Mouse (Mus musculus): ENCODE results near the gene Ankrd39.

Ankrd39 gene

DNA sequence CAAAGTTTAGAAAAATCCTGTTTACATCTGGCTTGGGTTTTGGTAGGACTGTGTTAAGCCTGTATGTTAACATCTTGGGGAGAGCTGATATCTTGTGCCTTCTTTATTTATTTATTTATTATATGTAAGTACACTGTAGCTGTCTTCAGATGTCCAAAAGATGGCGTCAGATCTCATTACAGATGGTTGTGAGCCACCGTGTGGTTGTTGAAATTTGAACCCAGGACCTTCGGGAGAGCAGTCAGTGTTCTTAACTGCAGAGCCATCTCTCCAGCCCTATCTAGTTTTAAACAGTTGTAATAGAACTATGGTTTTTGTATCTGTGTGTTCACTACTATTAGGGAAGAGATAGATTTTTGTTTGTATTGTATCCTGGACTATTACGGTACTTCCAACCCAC, 18.0 kb downstream of the Ankrd39 start:
- no peak for DNase-seq

DNA sequence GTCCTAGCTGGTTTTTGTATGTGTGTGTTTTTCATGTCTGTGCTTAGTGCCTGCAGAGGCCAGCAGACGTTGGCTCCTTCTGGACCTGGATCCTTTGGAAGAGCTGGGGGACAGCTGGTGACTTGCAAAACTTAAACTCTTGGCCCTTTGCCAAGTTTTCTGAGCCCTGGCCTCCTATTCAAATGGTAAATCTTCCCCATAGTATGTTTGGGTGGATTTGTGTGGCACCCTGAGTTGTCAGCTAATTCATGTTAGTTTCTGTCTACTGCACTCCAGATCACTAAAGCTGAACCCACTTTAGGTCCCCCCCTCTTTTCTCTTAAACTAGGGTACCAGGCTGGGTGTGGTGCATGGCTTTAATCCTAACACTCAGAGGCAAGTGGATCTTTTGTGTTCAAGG, 18.9 kb downstream of the Ankrd39 start:
- DNase-seq = no peak

DNA sequence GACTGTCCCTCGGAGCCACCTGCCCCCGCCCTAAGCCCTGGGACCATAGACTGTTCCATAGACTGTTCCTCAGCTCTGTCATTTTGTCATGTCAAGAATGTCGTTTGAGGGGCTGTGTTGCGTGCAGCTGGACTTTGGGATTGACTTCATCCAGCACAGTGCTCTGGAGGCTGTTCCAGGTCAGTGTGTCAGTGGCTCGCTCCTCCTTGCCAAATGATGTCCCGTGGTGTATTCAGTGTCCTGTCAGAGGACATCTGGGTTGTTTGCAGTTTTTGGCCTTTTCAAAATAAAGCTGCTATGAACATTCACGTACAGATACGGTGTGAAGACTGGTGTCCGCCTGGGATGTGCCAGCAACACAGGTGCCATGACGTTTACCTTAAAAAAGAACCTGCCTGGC, 20.3 kb downstream of the Ankrd39 start:
- DNase-seq = no peak

DNA sequence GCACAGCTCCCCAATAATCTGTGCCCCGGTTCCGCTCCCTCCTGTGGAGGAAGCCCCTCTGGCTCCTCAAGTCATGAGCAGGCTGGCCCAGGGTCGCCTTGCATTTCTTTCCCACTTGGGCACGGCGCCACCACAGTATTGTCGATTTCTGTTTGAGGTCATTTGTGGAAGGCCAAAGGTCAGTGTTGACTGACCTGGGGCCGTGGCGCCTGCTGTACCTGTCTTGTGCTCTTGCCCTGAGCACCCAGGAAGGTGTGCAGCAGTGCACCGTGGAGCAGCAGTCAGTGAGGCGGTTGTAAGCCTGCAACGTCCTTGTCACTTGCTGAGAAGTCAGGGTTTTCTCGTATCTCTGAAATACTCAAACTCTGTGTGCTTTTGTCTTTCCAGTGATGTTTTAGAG, 21.5 kb downstream of the Ankrd39 start:
- no peak for DNase-seq

DNA sequence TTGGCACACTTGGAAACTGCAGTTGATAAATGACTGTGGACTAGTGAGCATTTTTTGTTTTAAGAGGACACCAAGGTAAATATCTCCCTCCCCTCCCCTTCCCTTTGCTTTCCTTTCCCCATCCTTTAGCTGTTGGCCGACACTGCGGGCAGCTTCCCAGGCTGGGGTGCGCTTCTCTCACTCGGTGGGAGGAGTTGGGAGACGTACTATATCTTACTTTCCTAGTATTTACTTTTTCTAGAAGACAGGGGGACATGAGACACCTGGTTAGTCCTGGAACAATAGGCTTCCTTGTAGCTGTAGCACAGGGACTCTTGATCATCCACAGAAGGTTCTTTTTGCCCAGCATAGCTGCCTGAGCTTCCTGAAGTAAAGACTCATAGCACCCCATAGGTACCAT, 23.2 kb downstream of the Ankrd39 start:
- DNase-seq = no peak

DNA sequence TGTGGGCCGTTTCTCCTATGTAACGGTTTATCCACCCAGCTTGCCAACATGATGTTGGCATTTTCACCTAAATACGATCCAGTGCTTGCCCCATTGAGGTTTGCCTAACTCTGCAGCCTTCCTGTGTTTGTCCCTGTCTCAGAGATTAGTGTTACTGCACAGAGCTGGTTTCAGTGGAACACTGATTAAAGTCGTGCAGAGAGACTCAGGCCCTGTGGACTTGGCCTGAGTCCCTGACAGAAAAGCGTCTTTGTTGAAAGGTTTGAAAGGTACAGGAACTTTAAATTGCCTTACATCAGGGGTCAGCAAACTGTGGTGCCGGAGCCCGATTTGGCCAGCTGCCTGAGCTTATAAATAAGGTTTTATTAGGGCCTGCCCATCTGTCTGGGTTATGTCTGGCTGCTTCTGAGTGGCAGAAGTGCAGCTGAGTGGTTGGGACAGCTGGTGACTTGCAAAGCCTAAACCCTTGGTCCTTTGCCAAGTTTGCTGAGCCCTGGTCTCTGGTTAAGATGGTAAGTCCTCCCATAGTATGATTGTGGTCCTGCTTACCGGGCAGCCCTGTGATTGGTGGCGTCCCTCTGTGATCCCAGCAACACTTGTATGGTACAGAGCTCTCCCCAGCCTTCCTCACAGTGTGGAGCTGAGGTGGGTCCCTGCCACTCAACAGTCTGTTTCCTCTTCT, 23.8 kb downstream of the Ankrd39 start:
- DNase-seq = no peak

DNA sequence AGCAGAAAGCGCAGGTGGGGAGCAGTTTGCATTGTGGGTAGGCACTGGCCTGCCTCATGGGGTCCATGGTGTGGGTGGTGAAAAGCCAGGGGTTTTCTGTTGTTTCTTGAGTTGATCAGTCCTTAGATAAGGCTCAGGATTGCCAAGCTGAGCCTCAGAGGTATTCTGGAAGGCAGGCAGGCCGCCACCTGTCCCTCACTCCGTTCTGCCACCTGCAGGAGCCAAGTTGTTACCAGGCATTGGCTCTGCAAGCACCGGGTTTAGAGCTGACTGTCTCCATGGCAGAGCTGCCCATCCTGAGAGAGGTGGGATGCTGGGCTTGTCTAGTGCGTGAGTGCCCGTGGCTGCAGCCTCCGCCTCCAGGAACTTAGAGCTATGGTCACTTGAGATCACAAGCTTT, 25.0 kb downstream of the Ankrd39 start:
- DNase-seq = no peak

DNA sequence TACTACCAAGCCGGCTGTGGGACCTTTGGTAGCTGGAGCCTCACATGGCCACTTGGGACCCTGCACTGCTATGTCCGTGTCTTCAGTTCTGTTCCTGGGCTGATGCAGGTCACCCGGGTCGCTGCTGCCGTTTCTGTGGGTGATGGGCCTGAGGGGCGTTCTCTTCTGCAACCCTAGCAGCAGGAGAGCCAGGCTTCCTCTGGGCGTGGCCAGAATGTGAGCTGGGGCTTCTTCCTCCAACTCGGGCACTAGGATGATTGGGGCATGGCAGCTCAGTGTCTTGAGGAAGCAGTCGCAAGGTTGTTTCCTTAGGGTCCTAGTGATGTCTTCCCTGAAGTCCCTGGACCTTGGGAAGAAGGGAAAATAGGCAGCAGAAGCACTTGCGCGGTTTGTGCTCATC, 27.6 kb downstream of the Ankrd39 start:
- no peak for DNase-seq

DNA sequence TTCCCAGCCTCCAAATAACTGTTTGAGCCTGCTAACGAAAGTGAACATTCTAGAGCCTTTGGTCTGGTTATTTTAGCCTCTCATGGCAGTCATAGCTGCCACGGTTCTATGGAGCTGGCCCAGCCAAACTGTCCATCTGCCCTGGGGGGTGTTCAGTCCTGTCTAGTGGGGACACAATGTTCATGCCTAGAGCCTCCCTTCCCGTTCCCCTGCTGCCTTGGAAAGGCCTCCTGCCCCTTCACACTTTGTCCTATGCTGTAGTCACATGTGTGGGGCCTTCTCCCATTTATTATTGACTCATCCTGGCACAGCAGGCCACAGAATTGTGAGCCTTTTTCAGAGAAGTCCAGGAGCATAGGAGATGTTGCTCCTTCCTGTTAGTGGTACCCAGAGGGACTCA, 29.0 kb downstream of the Ankrd39 start:
- DNase-seq = no peak

DNA sequence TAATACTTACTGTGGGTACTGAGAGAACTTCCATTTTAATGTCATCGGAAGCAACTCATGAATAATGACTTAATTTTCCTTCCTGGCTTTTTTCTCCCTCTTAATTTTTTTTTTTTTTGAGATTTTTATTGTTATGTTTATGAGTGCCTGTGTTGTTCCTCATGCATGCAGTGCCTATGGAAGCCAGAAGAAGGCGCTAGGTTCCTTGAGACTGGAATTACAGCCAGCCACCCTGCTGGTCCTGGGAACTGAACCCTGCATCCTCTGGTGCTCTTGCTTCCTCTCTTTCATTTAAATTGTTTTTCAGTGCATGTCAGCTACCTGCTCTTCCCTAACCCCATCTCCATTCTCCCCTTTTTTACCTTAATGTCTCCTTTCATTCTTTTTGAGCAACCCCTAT, 33.5 kb downstream of the Ankrd39 start:
- DNase-seq = peak; percentile 69

DNA sequence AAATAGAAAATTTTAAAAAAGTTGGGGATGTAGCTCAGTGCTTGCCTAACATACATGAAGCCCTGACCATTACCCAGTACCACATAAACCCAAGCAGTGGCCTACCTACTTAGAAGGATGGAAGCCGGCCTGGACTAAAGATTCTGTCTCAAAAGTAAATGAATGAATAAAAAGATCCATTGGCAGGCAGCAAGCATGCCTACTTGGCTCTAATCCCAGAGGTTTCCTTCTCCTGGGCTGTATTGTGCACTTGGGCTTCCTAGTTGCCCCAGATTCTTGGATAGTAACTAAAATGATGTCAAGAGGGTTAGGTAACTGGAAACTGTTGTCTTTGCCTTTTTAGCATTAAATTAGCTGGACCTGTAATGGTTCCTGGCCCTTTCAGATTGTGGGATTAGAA, 33.9 kb downstream of the Ankrd39 start:
- peak; percentile 38 for DNase-seq

DNA sequence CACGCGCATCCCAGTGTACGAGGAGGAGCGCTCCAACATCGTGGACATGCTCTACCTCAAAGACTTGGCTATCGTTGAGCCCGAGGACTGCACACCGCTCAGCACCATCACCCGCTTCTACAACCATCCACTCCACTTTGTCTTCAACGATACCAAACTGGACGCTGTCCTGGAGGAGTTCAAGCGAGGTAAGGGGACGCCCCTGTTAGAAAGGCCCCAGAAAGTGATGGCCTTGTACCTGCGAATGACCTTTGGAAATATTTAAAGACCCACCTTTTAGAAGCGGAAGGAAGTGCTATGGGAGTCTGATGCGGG, 34.3 kb downstream of the Ankrd39 start:
- DNase-seq = no peak

DNA sequence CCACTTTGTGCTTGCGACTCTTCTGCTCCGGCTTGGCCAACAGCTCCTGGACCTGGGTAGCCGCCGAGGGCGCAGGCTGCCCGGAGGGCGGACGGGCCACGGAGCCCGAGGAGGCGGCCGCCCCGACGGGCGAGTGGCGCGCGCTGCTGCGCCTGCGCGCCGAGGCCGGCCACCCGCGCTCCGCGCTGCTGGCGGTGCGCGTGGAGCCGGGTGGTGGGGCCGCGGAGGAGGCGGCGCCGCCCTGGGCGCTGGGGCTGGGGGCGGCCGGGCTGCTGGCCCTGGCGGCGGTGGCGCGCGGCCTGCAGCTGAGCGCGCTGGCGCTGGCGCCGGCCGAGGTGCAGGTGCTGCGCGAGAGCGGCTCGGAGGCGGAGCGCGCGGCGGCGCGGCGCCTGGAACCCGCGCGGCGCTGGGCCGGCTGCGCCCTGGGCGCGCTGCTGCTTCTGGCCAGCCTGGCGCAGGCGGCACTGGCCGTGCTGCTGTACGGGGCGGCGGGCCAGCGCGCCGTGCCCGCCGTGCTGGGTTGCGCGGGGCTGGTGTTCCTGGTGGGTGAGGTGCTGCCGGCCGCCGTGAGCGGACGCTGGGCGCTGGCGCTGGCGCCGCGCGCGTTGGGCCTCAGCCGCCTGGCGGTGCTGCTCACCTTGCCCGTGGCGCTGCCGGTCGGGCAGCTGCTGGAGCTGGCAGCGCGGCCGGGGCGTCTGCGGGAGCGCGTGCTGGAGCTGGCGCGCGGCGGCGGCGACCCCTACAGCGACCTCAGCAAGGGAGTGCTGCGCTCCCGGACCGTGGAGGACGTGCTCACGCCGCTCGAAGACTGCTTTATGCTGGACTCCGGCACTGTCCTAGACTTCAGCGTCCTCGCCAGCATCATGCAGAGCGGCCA, 34.9 kb downstream of the Ankrd39 start:
- peak; percentile 21 for DNase-seq

DNA sequence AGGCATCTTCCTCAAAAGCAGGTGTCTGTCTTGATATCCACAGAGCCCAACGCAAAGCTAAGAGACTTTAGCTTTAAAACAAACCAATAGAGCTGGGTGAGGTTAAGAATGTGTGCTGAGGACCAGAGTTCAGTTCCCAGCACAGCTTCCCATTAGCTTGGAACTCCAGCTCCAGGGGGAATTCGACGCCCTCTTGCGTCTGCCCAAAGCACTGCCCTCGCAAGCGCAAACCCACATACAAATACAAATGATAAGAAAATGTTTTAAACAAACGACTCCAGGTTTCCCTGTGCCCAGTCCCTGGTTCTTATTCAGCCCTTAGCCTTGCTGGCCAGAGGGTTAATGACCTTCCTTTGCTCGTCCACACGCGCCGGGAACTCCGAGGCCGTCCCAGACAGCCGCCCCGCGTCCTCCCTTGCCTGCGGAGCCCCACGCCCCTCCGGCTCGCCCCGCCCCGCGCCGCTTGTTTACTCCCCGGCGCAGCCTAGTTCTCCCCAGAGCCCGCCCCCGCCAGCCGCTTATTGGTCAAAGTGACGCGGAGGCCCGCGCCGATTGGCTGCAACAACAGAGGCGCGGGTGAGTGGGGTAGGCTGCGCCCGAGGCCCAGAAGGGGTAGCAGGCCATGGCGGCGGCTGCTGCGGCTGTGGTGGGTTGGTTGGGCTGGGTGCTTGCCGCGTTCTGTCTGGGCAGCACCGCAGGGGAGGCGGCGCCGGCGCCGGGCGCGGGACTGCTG, 35.8 kb downstream of the Ankrd39 start, which contains the start of gene Cnnm3:
Cnnm3 (plus strand) TSS at position 579 of the 733 bp plus-strand sequence.
- DNase-seq = peak; percentile 99

DNA sequence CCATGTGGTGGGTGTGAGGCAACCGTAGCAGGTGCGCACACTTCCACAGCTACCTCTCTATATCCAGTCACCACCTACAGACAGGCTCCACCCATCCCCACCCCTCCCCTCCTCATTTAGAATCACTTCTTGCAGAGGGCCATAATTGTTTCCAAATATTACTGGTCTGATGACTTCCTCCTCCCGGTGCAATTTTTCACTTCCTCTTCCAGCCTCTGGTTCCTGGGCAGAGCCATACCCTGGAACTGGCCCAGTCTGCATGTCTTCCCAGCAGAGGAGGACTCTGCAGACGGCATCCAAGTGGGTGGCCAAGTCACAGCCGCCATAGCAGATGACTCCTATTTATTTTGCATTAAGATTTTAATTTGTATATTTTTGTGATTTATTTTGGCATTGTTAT, 39.0 kb downstream of the Ankrd39 start:
- DNase-seq = peak; percentile 35

DNA sequence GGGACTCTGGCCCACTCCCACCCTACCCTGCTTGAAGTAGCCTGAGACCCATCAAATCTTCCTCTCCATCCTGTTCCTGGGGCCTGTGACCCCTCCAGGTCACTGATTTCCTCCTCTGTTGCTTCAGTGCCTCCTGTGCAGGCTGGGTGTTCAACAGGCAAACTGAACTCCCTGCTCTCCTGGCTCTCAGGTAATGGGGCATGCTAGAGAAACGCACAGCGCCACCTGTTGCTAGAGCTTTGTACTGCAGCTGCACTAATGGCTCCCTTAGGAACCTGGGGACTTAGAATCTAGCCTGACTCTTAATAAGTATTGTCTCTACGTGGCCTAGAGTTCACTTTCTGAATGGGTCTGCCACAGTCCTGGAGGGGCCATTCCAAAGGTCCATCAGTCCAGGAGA, 46.0 kb downstream of the Ankrd39 start:
- peak; percentile 87 for DNase-seq

DNA sequence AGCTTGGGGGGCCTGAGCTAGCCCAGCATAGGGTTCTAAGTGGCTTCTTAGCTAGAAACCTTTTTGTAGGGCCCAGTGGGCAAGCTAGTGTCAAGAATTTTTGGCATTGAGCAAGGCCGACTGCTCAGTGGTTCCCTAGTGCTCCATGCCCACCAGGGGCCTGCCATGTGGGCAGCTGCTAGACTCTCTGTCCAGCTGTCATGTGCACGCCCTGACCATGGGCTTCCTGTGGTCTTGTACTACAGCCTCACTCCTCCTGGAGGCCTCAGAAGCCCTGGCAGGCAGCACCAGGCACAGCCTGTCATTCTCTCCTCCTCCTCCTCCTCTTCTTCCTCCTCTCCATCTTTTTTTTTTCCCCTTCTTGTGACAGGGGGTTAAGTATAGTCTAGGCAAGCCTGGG, 49.9 kb downstream of the Ankrd39 start:
- no peak for DNase-seq

DNA sequence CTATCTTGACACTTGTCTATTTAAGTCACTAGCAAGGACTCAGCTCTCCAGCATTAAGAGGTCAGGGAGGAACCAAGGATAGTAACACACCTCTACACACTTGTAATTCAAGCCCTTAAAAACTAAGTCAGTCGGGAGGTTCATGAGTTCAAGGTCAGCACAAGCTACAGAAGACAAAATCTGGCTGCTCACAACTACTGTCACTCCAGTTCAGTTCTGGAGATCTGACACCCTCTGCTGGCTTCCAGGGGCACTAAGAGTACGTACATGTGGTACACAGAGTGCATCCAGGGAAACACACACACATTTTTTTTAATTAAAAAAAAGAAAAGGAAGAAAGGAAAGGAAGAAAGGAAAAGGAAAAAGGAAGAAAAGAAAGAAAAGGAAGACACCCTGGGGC, 50.5 kb downstream of the Ankrd39 start:
- peak; percentile 28 for DNase-seq

DNA sequence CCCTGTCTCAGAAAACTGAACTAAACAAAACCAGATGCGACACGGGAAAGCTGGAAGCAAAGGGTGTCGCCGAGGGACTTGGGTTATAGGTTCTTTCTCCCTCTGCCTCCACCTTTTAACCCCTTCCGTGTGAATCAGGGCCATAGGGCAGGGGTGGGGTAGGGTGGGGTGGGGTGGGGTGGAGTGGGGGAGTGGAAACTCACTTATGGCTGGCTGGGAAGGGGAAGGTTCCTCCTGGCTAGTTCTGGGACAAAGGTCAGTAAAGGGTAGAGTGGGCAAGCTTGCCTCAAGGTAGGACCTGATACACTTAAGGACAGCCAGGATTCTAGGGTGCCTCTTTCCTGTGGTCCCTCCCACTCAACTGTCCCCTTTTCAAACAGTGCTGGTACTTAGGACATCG, 53.9 kb downstream of the Ankrd39 start:
- no peak for DNase-seq

DNA sequence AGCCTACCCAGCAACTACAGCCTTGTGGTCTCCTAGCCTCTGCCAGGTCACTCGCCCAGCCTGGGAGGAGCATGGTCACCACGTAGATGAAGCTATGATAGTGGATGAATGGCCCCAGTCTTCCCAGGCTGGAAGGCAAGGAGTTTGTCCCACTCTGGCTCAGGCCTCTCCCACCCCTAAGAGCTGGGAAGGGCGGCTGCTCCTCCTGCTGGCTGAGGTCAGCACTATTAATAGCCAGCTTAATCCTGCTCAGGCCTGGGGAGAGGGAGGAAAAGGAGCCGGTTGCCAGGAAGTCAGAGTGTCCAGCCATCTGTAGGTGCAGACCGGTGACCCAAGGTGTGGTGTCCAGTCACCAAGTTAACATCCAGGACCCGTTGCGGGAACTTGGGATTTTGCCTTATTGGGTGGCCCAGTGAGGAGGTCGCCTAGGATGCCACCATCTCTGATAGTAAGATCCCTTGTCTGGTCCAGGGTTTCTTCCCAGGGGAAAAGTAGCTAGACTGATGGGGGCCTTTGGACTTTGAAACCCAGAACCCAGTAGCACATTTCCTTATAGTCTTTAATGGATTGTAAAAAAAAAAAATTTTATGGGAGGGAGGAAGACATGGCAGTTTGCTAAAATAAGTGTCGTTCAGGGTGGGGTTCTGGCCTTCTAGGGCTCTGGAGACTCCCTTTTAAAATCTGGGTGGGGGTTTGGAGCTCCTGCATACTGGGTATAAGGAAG, 54.7 kb downstream of the Ankrd39 start:
- peak; percentile 66 for DNase-seq

DNA sequence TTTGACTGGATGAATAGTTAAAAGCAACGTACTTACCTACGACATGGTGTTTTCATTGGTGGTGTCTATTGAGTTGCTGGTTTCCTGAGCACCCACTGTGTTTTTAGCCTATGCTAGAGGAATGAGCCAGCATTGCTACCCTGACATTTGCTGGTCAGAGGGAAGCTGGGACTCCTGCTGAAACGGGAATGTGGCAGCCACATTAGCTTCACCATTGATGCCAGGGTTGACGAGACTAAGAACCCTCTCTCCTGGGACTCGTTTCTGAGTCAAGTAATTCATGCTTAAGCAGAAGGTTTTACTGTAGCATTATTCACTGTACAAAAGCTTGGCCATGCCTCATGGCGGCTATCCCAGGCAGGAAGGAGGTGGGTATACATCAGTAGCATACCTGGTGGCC, 57.6 kb downstream of the Ankrd39 start:
- no peak for DNase-seq
